Mouse (Mus musculus): ENCODE data around the gene Olfr1467. TPM values are rescaled to one million over a fixed set of nuclear protein-coding genes. Genes with fewer than 3 reads are reported as not detected.

Gene Olfr1467
- not detected in 2 replicates for total RNA-seq (2014; fragmentation: Nextera tagmentation)
- 0.05 and 0.06 TPM in 2 replicates for total RNA-seq (2017)
- polyA plus RNA-seq (2012) = not detected in 2 replicates

DNA sequence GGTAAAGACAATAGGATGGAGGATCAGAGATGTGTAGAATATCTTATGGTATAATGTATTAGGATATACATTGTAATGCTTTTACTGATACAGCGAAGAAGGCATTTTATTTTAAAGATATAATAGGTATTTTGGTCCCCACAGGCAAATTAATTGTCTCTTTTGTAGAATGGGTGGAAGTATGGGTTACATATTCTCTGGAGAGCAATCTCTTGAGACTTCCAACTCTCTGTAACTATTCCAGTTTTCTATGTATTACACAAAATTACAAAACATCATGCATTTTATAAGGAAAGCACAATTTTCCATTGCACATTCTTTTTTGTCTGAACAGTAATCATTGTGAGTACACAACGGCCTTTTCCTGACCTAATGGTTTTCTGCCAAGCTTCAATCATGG, at the start of gene Olfr1467:
Gene Olfr1467, plus strand, starts transcription at position 301 of the 400 bp plus-strand sequence.
- Histone ChIP-seq H3K36me3 (replicated peaks) (no peaks in the 10 kb centered on the region), H3K4me1 (ENCODE audit: insufficient read depth, low read depth, low read length) (no peaks in the 10 kb centered on the region), H3K9me3 (replicated peaks) (no peaks in the 10 kb centered on the region; the same call in 1 of the 2 replicates), H3K4me3 (ENCODE audit: low read depth, low read length) (no peak within 1 kb of the TSS), H3K27me3 (ENCODE audit: insufficient read depth, low read length) (no peaks in the 10 kb centered on the region)
- ATAC-seq (ENCODE audit: extremely low read depth, insufficient number of reproducible peaks, low FRiP score, poor library complexity, severe bottlenecking) = no peak
- no peak for DNase-seq (ENCODE audit: low spot score)
- TF ChIP-seq GATA1 (IDR thresholded peaks at IDR 0.05; ENCODE audit: borderline replicate concordance, low read length) = no peak
- no peak for TF ChIP-seq TAL1 (conservative IDR thresholded peaks at IDR 0.05; ENCODE audit: low read depth, low read length)
- no peak for TF ChIP-seq POLR2AphosphoS5 (IDR thresholded peaks at IDR 0.05; ENCODE audit: insufficient replicate concordance, low read depth, low read length)
- no peak for TF ChIP-seq GATA2 (IDR thresholded peaks at IDR 0.05; ENCODE audit: borderline replicate concordance, low read depth, low read length)
- no peak for TF ChIP-seq CTCF (IDR thresholded peaks at IDR 0.05; ENCODE audit: low read depth, low read length)

DNA sequence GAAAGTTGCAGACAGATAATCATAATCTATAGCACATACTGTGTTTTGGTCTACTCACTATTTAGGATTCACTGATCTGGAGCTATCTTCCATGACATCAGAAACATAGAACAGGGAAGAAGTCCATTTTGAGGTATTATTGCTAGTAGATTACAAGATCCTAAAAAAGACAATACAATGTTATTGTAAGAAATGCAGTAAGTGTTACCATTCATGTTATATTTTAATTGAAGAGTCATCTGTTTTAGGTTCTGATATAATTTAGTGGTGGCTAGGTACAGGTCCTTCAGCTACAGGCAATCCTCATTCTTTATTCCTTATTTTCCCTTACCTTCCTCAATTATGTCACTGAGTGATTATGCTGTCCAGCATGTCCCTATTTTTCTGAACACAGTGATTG, 46.6 kb upstream of the Olfr1467 start, which contains the start of gene Olfr1465:
Gene Olfr1465, minus strand, starts transcription at position 101 of the 400 bp plus-strand sequence.
- DNase-seq (ENCODE audit: low spot score) = no peak

DNA sequence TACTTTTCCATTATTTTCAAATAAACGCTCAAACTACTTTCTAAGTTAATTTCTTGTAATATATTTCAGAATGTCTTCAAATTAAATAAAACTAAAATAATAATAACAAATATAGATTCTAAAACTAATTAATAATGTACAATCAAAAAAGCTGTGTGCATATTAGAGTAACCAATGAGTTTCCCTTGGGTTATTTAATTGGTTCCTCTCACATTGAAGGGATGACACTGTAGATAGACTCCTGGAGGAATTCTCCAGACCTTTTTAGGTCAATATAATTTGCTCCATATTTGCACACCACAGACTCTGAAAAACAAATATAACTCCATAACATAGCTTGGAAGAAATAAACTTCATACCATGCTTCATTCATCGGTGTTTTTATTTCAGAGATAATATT, 23.5 kb upstream of the Olfr1467 start, which contains the start of gene Olfr1466:
Gene Olfr1466, plus strand, starts transcription at position 301 of the 400 bp plus-strand sequence.
- ATAC-seq (ENCODE audit: extremely low read depth, insufficient number of reproducible peaks, low FRiP score, poor library complexity, severe bottlenecking) (no peak), DNase-seq (ENCODE audit: low spot score) (no peak)
- Histone ChIP-seq H3K9me3 (replicated peaks) (no peaks in the 10 kb centered on the region; the same call in 1 of the 2 replicates), H3K27me3 (ENCODE audit: insufficient read depth, low read length) (no peaks in the 10 kb centered on the region), H3K4me1 (ENCODE audit: insufficient read depth, low read depth, low read length) (no peaks in the 10 kb centered on the region), H3K4me3 (ENCODE audit: low read depth, low read length) (no peak within 1 kb of the TSS), H3K36me3 (replicated peaks) (no peaks in the 10 kb centered on the region)
- no peak for TF ChIP-seq GATA2 (IDR thresholded peaks at IDR 0.05; ENCODE audit: borderline replicate concordance, low read depth, low read length)
- TF ChIP-seq POLR2AphosphoS5 (IDR thresholded peaks at IDR 0.05; ENCODE audit: insufficient replicate concordance, low read depth, low read length) = no peak
- TF ChIP-seq CTCF (IDR thresholded peaks at IDR 0.05; ENCODE audit: low read depth, low read length) = no peak
- TF ChIP-seq TAL1 (conservative IDR thresholded peaks at IDR 0.05; ENCODE audit: low read depth, low read length) = no peak
- no peak for TF ChIP-seq GATA1 (IDR thresholded peaks at IDR 0.05; ENCODE audit: borderline replicate concordance, low read length)

More for the DNA sequence above, 46.6 kb upstream of the Olfr1467 start, which contains the start of gene Olfr1465:
- H3K36me3 ChIP-seq (replicated peaks) = no peaks in the 10 kb centered on the region
- no peak within 1 kb of the TSS for H3K4me3 ChIP-seq (ENCODE audit: low read depth, low read length)
- H3K27me3 ChIP-seq (ENCODE audit: insufficient read depth, low read length) = no peaks in the 10 kb centered on the region
- no peak for ATAC-seq (ENCODE audit: extremely low read depth, insufficient number of reproducible peaks, low FRiP score, poor library complexity, severe bottlenecking)
- no peaks in the 10 kb centered on the region for H3K9me3 ChIP-seq (replicated peaks)
- no peak for TF ChIP-seq POLR2AphosphoS5 (IDR thresholded peaks at IDR 0.05; ENCODE audit: insufficient replicate concordance, low read depth, low read length)
- TF ChIP-seq TAL1 (conservative IDR thresholded peaks at IDR 0.05; ENCODE audit: low read depth, low read length) = no peak
- no peak for TF ChIP-seq GATA2 (IDR thresholded peaks at IDR 0.05; ENCODE audit: borderline replicate concordance, low read depth, low read length)
- TF ChIP-seq GATA1 (IDR thresholded peaks at IDR 0.05; ENCODE audit: borderline replicate concordance, low read length) = no peak
- H3K4me1 ChIP-seq (ENCODE audit: insufficient read depth, low read depth, low read length) = no peaks in the 10 kb centered on the region

DNA sequence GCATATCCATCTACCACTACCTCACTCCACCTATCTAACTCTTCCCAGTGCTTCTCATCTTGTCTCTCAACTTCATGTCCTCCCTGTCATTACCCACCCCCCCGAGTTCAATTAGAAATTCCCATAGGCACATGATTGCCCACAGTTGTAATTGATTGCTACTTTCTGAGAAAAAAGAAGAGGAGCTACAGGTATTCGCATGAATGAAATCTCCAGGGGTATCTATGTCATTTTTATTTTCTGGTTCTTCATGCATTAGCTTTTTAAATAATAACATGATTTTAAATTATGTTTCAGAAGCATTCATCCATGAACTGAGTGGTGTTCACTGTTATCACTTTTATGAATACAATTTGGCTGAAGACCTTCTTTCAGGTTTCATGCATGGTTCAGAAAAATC, 45.5 kb downstream of the Olfr1467 start, which contains the start of gene Olfr1469:
Gene Olfr1469, plus strand, starts transcription at position 301 of the 400 bp plus-strand sequence.
- Histone ChIP-seq H3K27me3 (ENCODE audit: insufficient read depth, low read length) (no peaks in the 10 kb centered on the region), H3K4me3 (ENCODE audit: low read depth, low read length) (no peak within 1 kb of the TSS), H3K9me3 (replicated peaks) (no peaks in the 10 kb centered on the region), H3K4me1 (ENCODE audit: insufficient read depth, low read depth, low read length) (no peaks in the 10 kb centered on the region), H3K36me3 (replicated peaks) (no peaks in the 10 kb centered on the region)
- ATAC-seq (ENCODE audit: extremely low read depth, insufficient number of reproducible peaks, low FRiP score, poor library complexity, severe bottlenecking) (no peak), DNase-seq (ENCODE audit: low spot score) (no peak)
- TF ChIP-seq TAL1 (conservative IDR thresholded peaks at IDR 0.05; ENCODE audit: low read depth, low read length) (no peak), GATA2 (IDR thresholded peaks at IDR 0.05; ENCODE audit: borderline replicate concordance, low read depth, low read length) (no peak), CTCF (IDR thresholded peaks at IDR 0.05; ENCODE audit: low read depth, low read length) (no peak), POLR2AphosphoS5 (IDR thresholded peaks at IDR 0.05; ENCODE audit: insufficient replicate concordance, low read depth, low read length) (no peak), GATA1 (IDR thresholded peaks at IDR 0.05; ENCODE audit: borderline replicate concordance, low read length) (no peak)

Other genes starting within 250 kb of the Olfr1467 start
- gene Olfr1459, start 212.7 kb upstream of the Olfr1467 start, total RNA-seq (2014; fragmentation: Nextera tagmentation) = not detected in 2 replicates
- 0.12 and 0.27 TPM in 2 replicates for gene Olfr1459, start 212.7 kb upstream of the Olfr1467 start, total RNA-seq (2017)
- gene Olfr1459, start 212.7 kb upstream of the Olfr1467 start, polyA plus RNA-seq (2012) = not detected in 2 replicates
- gene Olfr1461, start 199.2 kb upstream of the Olfr1467 start, total RNA-seq (2014; fragmentation: Nextera tagmentation) = not detected in 2 replicates
- gene Olfr1461, start 199.2 kb upstream of the Olfr1467 start, total RNA-seq (2017) = 0.05 TPM in 1 of 2 replicates, not detected in the other
- not detected in 2 replicates for gene Olfr1461, start 199.2 kb upstream of the Olfr1467 start, polyA plus RNA-seq (2012)
- gene Olfr1462, start 176.5 kb upstream of the Olfr1467 start, total RNA-seq (2014; fragmentation: Nextera tagmentation) = not detected in 2 replicates
- 0.11 and 0.52 TPM in 2 replicates for gene Olfr1462, start 176.5 kb upstream of the Olfr1467 start, total RNA-seq (2017)
- not detected in 2 replicates for gene Olfr1462, start 176.5 kb upstream of the Olfr1467 start, polyA plus RNA-seq (2012)
- gene Olfr1463, start 130.9 kb upstream of the Olfr1467 start, total RNA-seq (2014; fragmentation: Nextera tagmentation) = not detected in 2 replicates
- gene Olfr1463, start 130.9 kb upstream of the Olfr1467 start, total RNA-seq (2017) = 0.35 TPM in 1 of 2 replicates, not detected in the other
- not detected in 2 replicates for gene Olfr1463, start 130.9 kb upstream of the Olfr1467 start, polyA plus RNA-seq (2012)
- gene Olfr1465, start 46.7 kb upstream of the Olfr1467 start, total RNA-seq (2014; fragmentation: Nextera tagmentation) = not detected in 2 replicates
- 0.12 and 0.22 TPM in 2 replicates for gene Olfr1465, start 46.7 kb upstream of the Olfr1467 start, total RNA-seq (2017)
- gene Olfr1465, start 46.7 kb upstream of the Olfr1467 start, polyA plus RNA-seq (2012) = not detected in 2 replicates
- not detected in 2 replicates for gene Olfr1466, start 23.4 kb upstream of the Olfr1467 start, total RNA-seq (2014; fragmentation: Nextera tagmentation)
- 0.33 TPM in 1 of 2 replicates, not detected in the other for gene Olfr1466, start 23.4 kb upstream of the Olfr1467 start, total RNA-seq (2017)
- not detected in 2 replicates for gene Olfr1466, start 23.4 kb upstream of the Olfr1467 start, polyA plus RNA-seq (2012)
- not detected in 2 replicates for gene Olfr1469, start 45.6 kb downstream of the Olfr1467 start, total RNA-seq (2014; fragmentation: Nextera tagmentation)
- gene Olfr1469, start 45.6 kb downstream of the Olfr1467 start, total RNA-seq (2017) = 0.16 and 0.17 TPM in 2 replicates
- not detected in 2 replicates for gene Olfr1469, start 45.6 kb downstream of the Olfr1467 start, polyA plus RNA-seq (2012)
- gene Olfr1471, start 81.2 kb downstream of the Olfr1467 start, total RNA-seq (2014; fragmentation: Nextera tagmentation) = not detected in 2 replicates
- 0.23 and 0.33 TPM in 2 replicates for gene Olfr1471, start 81.2 kb downstream of the Olfr1467 start, total RNA-seq (2017)
- not detected in 2 replicates for gene Olfr1471, start 81.2 kb downstream of the Olfr1467 start, polyA plus RNA-seq (2012)
- not detected in 2 replicates for gene Olfr1472, start 93.8 kb downstream of the Olfr1467 start, total RNA-seq (2014; fragmentation: Nextera tagmentation)
- gene Olfr1472, start 93.8 kb downstream of the Olfr1467 start, total RNA-seq (2017) = not detected in 2 replicates
- not detected in 2 replicates for gene Olfr1472, start 93.8 kb downstream of the Olfr1467 start, polyA plus RNA-seq (2012)
- gene Olfr1474, start 107.3 kb downstream of the Olfr1467 start, total RNA-seq (2014; fragmentation: Nextera tagmentation) = not detected in 2 replicates
- 1.1 TPM in 1 of 2 replicates, not detected in the other for gene Olfr1474, start 107.3 kb downstream of the Olfr1467 start, total RNA-seq (2017)
- not detected in 2 replicates for gene Olfr1474, start 107.3 kb downstream of the Olfr1467 start, polyA plus RNA-seq (2012)
- gene Olfr1475, start 118.0 kb downstream of the Olfr1467 start, total RNA-seq (2014; fragmentation: Nextera tagmentation) = not detected in 2 replicates
- 0.12 and 0.22 TPM in 2 replicates for gene Olfr1475, start 118.0 kb downstream of the Olfr1467 start, total RNA-seq (2017)
- not detected in 2 replicates for gene Olfr1475, start 118.0 kb downstream of the Olfr1467 start, polyA plus RNA-seq (2012)
- gene Olfr1477, start 138.3 kb downstream of the Olfr1467 start, total RNA-seq (2014; fragmentation: Nextera tagmentation) = not detected in 2 replicates
- 0.12 TPM in 1 of 2 replicates, not detected in the other for gene Olfr1477, start 138.3 kb downstream of the Olfr1467 start, total RNA-seq (2017)
- gene Olfr1477, start 138.3 kb downstream of the Olfr1467 start, polyA plus RNA-seq (2012) = not detected in 2 replicates
- gene Olfr1480, start 165.7 kb downstream of the Olfr1467 start, total RNA-seq (2014; fragmentation: Nextera tagmentation) = not detected in 2 replicates
- gene Olfr1480, start 165.7 kb downstream of the Olfr1467 start, total RNA-seq (2017) = 0.23 TPM in 1 of 2 replicates, not detected in the other
- not detected in 2 replicates for gene Olfr1480, start 165.7 kb downstream of the Olfr1467 start, polyA plus RNA-seq (2012)
- gene Olfr1484, start 221.3 kb downstream of the Olfr1467 start, total RNA-seq (2014; fragmentation: Nextera tagmentation) = not detected in 2 replicates
- gene Olfr1484, start 221.3 kb downstream of the Olfr1467 start, total RNA-seq (2017) = 0.06 and 0.76 TPM in 2 replicates
- gene Olfr1484, start 221.3 kb downstream of the Olfr1467 start, polyA plus RNA-seq (2012) = not detected in 2 replicates

All from G1E (cell line).